Mouse (Mus musculus) limb, embryonic 14.5 days (tissue): Measurements from ENCODE around the gene Ctsd. TPM values are rescaled to one million over a fixed set of nuclear protein-coding genes. Genes with fewer than 3 reads are reported as not detected.
A peak's percentile ranks its signal among the peaks of the same experiment; 100 is the strongest.

ENCODE experiments used
- ATAC-seq: fragments of 200-750 bp; cut with Nextera tagmentation; 2 replicates; pipeline ENCODE4 v1.8.0; 2017; ENCODE audit warnings: low read depth, moderate number of reproducible peaks, moderate TSS enrichment; ENCODE audit not compliant: low FRiP score
- DNase-seq: peaks from one replicate; pipeline ENCODE4 v3.0.0-alpha.2; 2015; ENCODE audit warnings: low spot score
- H3K27ac ChIP-seq: fragments of 300-500 bp; sonication (generic); replicated peaks from 2 replicates; pipeline ENCODE4 v1.5.1; 2014; ENCODE audit warnings: low read depth, mild to moderate bottlenecking, low read length, moderate library complexity, mixed read lengths
- H3K27me3 ChIP-seq: fragments of 300-500 bp; sonication (generic); 2 replicates; pipeline ENCODE4 v1.6.1; 2014; ENCODE audit warnings: low read length, mixed read lengths; ENCODE audit not compliant: control insufficient read depth, insufficient read depth
- H3K36me3 ChIP-seq: fragments of 300-500 bp; sonication (generic); 2 replicates; pipeline ENCODE4 v1.6.1; 2014; ENCODE audit warnings: mild to moderate bottlenecking, low read length, moderate library complexity, mixed read lengths; ENCODE audit not compliant: control insufficient read depth, insufficient read depth
- H3K4me1 ChIP-seq: fragments of 300-500 bp; sonication (generic); 2 replicates; pipeline ENCODE4 v1.6.1; 2014; ENCODE audit warnings: antibody characterized with exemption, low read length, mixed read lengths; ENCODE audit not compliant: control insufficient read depth, insufficient read depth
- H3K4me2 ChIP-seq: fragments of 300-500 bp; sonication (generic); replicated peaks from 2 replicates; pipeline ENCODE4 v1.6.1; 2014; ENCODE audit warnings: low read depth, mild to moderate bottlenecking, low read length, moderate library complexity; ENCODE audit not compliant: severe bottlenecking
- H3K4me3 ChIP-seq: fragments of 300-500 bp; sonication (generic); replicated peaks from 2 replicates; pipeline ENCODE4 v1.5.1; 2014; ENCODE audit warnings: low read length
- H3K9ac ChIP-seq: fragments of 300-500 bp; sonication (generic); 2 replicates; pipeline ENCODE4 v1.6.1; 2014; ENCODE audit warnings: mild to moderate bottlenecking, low read depth, low read length, moderate library complexity; ENCODE audit not compliant: severe bottlenecking
- H3K9me3 ChIP-seq: fragments of 300-500 bp; sonication (generic); 2 replicates; pipeline ENCODE4 v1.6.1; 2016; ENCODE audit warnings: low read length; ENCODE audit not compliant: control insufficient read depth
- POLR2A ChIP-seq: fragments of 200-500 bp; IDR thresholded peaks from 2 replicates; pipeline ENCODE4 v1.8.0; 2012; ENCODE audit warnings: inconsistent platforms, mild to moderate bottlenecking, moderate library complexity, borderline replicate concordance; ENCODE audit not compliant: insufficient read depth, insufficient read length; ENCODE audit errors: extremely low read depth
- WGBS: fragments of 180-500 bp; shearing (Covaris S2); extraction: QIAGEN DNeasy Blood & Tissue Kit; methylation state at CpG from one replicate; pipeline ENCODE4 v1.1.7; 2014; 5-methylcytosine and 5-hydroxymethylcytosine counted together
- polyA plus RNA-seq, 2 experiments: library from polyadenylated mRNA; depleted of rRNA in 1 of 2; stranded (reverse) in 1 of 2; unstranded in 1 of 2; fragments of >200 nt; fragmentation: Nextera tagmentation in 1 of 2; extraction: Ambion mirVana in 1 of 2; gene quantifications; 2 replicates each; pipeline versions ENCODE4 v1.2.1 to v1.2.3; 2012 to 2014

Gene Ctsd
- polyA plus RNA-seq, 2 experiments, result 237 to 334 TPM

DNA sequence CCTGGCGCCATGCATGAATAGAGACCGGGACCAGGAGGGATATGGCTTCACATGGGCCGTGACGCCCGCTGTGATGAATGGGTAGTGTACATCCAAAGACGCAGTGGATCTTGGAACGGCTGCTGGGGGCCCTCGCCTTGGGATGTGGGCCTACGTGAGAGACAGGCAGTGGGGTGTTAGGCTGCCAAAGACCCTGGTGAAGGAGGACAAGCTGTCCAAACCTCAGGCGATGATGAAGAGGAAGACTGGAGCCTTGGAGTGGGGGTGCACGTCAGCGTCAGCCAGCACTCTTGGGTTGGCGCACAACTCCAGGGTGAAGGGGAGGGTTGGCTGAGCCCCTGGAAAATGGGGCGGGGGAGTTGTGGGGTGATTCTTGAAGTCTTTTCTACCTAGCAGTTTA is 43.3 kb upstream of the Ctsd start:
- H3K9ac ChIP-seq, result no peak overlapping the region
- no peaks in the 10 kb centered on the region for H3K27me3 ChIP-seq
- H3K36me3 ChIP-seq, result no peaks in the 10 kb centered on the region
- ATAC-seq, result no peak
- no peak for DNase-seq
- no peak for TF ChIP-seq POLR2A
- no peaks in the 10 kb centered on the region for H3K9me3 ChIP-seq
- 81% methylated on average over 14 of the region's 14 CpGs for WGBS
- H3K27ac ChIP-seq, result peak overlapping the region; percentile 82
- no peak overlapping the region for H3K4me3 ChIP-seq
- peaks cover 49% of the 10 kb centered on the region for H3K4me1 ChIP-seq
- H3K4me2 ChIP-seq, result no peak overlapping the region

DNA sequence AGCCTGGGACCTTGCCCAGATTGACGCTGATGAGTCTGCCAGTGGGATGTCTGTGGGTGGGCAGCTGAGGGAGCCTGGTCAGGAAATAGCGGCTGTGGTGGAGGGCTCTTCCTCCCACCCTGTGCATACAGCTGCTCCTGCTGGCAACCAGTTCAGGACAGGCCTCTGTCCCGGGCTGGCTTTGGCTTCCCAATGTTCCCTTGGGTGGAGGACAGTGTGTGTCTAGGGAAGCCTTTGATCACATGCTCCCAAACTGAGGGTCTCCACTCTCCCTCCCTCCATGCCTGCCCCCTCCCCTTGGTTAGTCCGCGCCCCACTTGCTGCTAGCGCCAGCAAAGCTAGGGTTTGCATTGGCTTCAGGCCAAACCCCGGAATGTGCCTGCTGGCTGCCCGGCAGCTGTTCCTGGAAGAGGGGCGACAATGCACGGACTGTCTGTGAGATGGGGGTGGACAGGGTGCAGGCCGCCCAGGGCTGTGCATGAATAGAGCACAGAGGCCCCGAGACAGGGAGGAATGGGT is 42.4 kb upstream of the Ctsd start:
- no peak overlapping the region for H3K9ac ChIP-seq
- ATAC-seq (peak; percentile 79), DNase-seq (peak; percentile 86)
- 0 out of 2 replicates have a peak overlapping the region, but pooled peaks have one; percentile 3 for H3K4me2 ChIP-seq
- no peak for TF ChIP-seq POLR2A
- 20% methylated on average over 12 of the region's 12 CpGs for WGBS
- no peak overlapping the region for H3K4me3 ChIP-seq
- H3K27ac ChIP-seq, result peak overlapping the region; percentile 82
- no peaks in the 10 kb centered on the region for H3K27me3 ChIP-seq
- H3K36me3 ChIP-seq, result no peaks in the 10 kb centered on the region
- no peaks in the 10 kb centered on the region for H3K9me3 ChIP-seq
- peaks cover 49% of the 10 kb centered on the region for H3K4me1 ChIP-seq

DNA sequence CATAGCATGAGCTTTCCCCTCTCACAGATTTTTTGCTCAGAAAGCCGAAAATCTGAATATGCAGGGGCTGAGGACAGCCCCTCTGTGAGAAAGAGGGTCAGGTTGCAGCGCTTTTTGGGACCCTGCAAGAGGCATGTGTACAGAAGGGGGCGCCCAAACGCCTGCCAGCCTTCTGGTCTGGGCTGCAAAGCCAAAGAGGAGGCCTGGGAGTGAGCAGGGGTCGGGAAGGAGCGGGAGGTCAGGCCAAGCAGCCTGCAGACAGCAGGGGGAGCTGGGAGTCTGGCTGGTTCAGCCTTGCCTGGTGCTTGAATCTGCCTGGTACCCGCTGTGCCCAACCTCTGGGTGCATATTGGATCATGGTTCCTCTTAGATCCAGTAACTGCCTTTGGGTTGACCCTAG is 40.4 kb upstream of the Ctsd start:
- Histone ChIP-seq H3K4me3 (no peak overlapping the region), H3K27me3 (no peaks in the 10 kb centered on the region), H3K27ac (no peak overlapping the region; the same call in 1 of the 2 replicates), H3K4me2 (no peak overlapping the region), H3K4me1 (peaks cover 35% of the 10 kb centered on the region), H3K36me3 (no peaks in the 10 kb centered on the region), H3K9ac (no peak overlapping the region), H3K9me3 (no peaks in the 10 kb centered on the region)
- ATAC-seq, result no peak
- 5% methylated on average over 7 of the region's 7 CpGs for WGBS
- TF ChIP-seq POLR2A, result no peak
- peak; percentile 64 for DNase-seq

DNA sequence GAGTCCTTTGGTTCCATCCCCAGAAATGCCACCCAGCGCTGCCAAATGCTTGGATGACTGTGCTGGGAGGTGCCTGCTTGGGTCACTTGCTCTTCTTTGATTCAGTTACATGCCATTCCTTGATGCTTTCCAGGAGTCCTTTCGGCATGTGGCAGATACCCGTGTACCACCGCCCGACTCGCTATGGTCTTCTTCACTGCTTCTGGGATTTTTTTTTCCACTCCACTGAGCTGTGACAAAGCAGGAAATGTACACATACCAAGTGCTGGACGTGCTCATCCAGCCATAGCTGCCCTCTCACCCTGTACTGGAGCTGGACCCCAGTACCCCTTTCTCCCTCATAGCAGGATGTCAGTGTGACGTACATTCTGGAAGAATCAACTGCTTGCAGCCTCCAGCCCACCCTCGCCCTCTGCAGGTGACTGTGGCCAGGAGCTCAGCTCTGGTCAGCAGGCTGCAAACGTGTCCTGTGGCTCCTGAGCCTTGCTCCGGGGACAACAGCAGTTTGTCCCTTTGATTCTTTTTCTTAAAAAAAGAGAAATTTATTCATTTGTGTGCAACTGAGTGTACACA is 37.9 kb upstream of the Ctsd start:
- ATAC-seq, result no peak
- Histone ChIP-seq H3K27ac (no peak overlapping the region), H3K4me2 (no peak overlapping the region), H3K36me3 (no peaks in the 10 kb centered on the region), H3K9ac (no peak overlapping the region), H3K4me1 (peaks cover 21% of the 10 kb centered on the region), H3K9me3 (no peaks in the 10 kb centered on the region), H3K27me3 (no peaks in the 10 kb centered on the region), H3K4me3 (no peak overlapping the region)
- 71% methylated on average over 11 of the region's 11 CpGs for WGBS
- no peak for TF ChIP-seq POLR2A
- no peak for DNase-seq

DNA sequence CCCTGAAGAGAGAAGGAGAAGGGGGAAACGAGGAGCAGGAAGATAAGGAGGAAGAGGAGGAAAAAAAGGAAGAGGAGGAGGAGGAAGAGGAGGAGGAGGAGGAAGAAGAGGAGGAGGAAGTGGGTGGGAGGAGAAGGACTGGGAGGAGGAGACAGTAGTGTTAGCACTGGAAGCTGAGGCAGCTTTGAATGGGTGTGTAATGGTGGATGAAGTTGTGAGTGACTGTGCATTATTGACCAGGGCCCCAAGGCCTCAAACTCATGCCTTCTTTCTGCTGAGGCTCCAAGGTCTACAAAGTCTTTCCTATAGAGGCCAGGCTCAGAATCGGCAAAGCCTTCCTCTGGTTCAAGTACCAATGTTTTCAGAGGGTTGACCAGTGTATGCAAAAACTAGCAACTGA is 34.0 kb upstream of the Ctsd start:
- no peaks in the 10 kb centered on the region for H3K9me3 ChIP-seq
- H3K9ac ChIP-seq, result no peak overlapping the region
- no peak for TF ChIP-seq POLR2A
- no peak overlapping the region for H3K4me2 ChIP-seq
- DNase-seq (no peak), ATAC-seq (no peak)
- 78% methylated on average over 2 of the region's 2 CpGs for WGBS
- no peak overlapping the region for H3K4me3 ChIP-seq
- H3K4me1 ChIP-seq, result no peaks in the 10 kb centered on the region
- H3K27me3 ChIP-seq, result no peaks in the 10 kb centered on the region
- no peak overlapping the region for H3K27ac ChIP-seq
- H3K36me3 ChIP-seq, result no peaks in the 10 kb centered on the region
